Mouse (Mus musculus) G1E (cell line): ENCODE data around the gene Vash1.

ENCODE experiments used
- CTCF ChIP-seq: IDR thresholded peaks from 2 replicates; pipeline ENCODE4 v1.5.1; 2012; ENCODE audit warnings: low read depth, low read length, inconsistent platforms, mixed read lengths
- GATA1 ChIP-seq: IDR thresholded peaks from 2 replicates; pipeline ENCODE4 v1.6.1; 2012; ENCODE audit warnings: borderline replicate concordance, low read length, inconsistent platforms, mixed read lengths

GRCm38 (mm10) chr12:86688917-86689316, 10.4 kb downstream of the Vash1 start:
- no peak for TF ChIP-seq GATA1
- no peak for TF ChIP-seq CTCF
